Mouse (Mus musculus) G1E (cell line): ENCODE measurements around the gene Hdac8. TPM values are rescaled to one million over a fixed set of nuclear protein-coding genes. Genes with fewer than 3 reads are reported as not detected.
A peak's percentile ranks its signal among the peaks of the same experiment; 100 is the strongest.

ENCODE experiments used
- ATAC-seq: 2 replicates; pipeline ENCODE4 v1.8.0; 2016; ENCODE audit warnings: mild to moderate bottlenecking; ENCODE audit not compliant: insufficient number of reproducible peaks, poor library complexity, low FRiP score, severe bottlenecking; ENCODE audit errors: extremely low read depth
- DNase-seq: peaks from one replicate; pipeline ENCODE4 v3.0.0; 2012; ENCODE audit warnings: low spot score
- H3K27me3 ChIP-seq: 2 replicates; pipeline ENCODE4 v1.6.1; 2012; ENCODE audit warnings: mild to moderate bottlenecking, low read length, inconsistent platforms; ENCODE audit not compliant: insufficient read depth
- H3K36me3 ChIP-seq: replicated peaks from 2 replicates; pipeline ENCODE3; 2012; ENCODE audit warnings: mild to moderate bottlenecking, inconsistent platforms
- H3K4me1 ChIP-seq: 2 replicates; pipeline ENCODE4 v1.6.1; 2012; ENCODE audit warnings: low read depth, low read length, inconsistent platforms, mixed read lengths; ENCODE audit not compliant: insufficient read depth
- H3K4me3 ChIP-seq: 2 replicates; pipeline ENCODE4 v1.5.1; 2012; ENCODE audit warnings: low read depth, mild to moderate bottlenecking, inconsistent platforms, low read length, moderate library complexity, mixed read lengths
- H3K9me3 ChIP-seq: replicated peaks from 2 replicates; pipeline ENCODE4 v1.6.1; 2012; ENCODE audit warnings: inconsistent platforms
- CTCF ChIP-seq: IDR thresholded peaks from 2 replicates; pipeline ENCODE4 v1.5.1; 2012; ENCODE audit warnings: low read depth, low read length, inconsistent platforms, mixed read lengths
- GATA1 ChIP-seq: IDR thresholded peaks from 2 replicates; pipeline ENCODE4 v1.6.1; 2012; ENCODE audit warnings: borderline replicate concordance, low read length, inconsistent platforms, mixed read lengths
- GATA2 ChIP-seq: IDR thresholded peaks from 2 replicates; pipeline ENCODE4 v1.6.1; 2012; ENCODE audit warnings: low read depth, low read length, inconsistent platforms, borderline replicate concordance
- POLR2AphosphoS5 ChIP-seq: IDR thresholded peaks from 2 replicates; pipeline ENCODE4 v1.6.1; 2012; ENCODE audit warnings: low read depth, low read length, inconsistent platforms; ENCODE audit not compliant: insufficient replicate concordance
- TAL1 ChIP-seq: conservative IDR thresholded peaks from 2 replicates; pipeline ENCODE4 v1.6.1; 2012; ENCODE audit warnings: low read depth, low read length, inconsistent platforms, mixed read lengths
- polyA plus RNA-seq: library from polyadenylated mRNA; stranded (reverse); fragments of >175 nt; gene quantifications from 2 replicates; pipeline ENCODE4 v1.2.3, GENCODE M21; 2012
- total RNA-seq, 2 experiments: library from RNA; stranded (forward) in 1 of 2; stranded (reverse) in 1 of 2; fragments of 200-1000 nt in 1 of 2; fragments of >200 nt in 1 of 2; fragmentation: Nextera tagmentation in 1 of 2; gene quantifications; 2 replicates each; pipeline ENCODE4 v1.2.3; 2014 to 2017

The Hdac8 gene
- total and polyA plus RNA-seq, 3 experiments: 7.5 to 17.6 (median 13.3) TPM

GRCm38 (mm10) chrX:102478965-102479364 lies 26.2 kb downstream of the Hdac8 start:
- peaks cover 31% of the 10 kb centered on the region for H3K36me3 ChIP-seq
- H3K9me3 ChIP-seq: no peaks in the 10 kb centered on the region
- TF ChIP-seq TAL1: no peak
- 0 out of 2 replicates have a peak, but pooled peaks have one; percentile 24 for TF ChIP-seq CTCF
- no peaks in the 10 kb centered on the region for H3K4me1 ChIP-seq
- ATAC-seq (no peak), DNase-seq (no peak)
- no peaks in the 10 kb centered on the region for H3K27me3 ChIP-seq
- no peak overlapping the region for H3K4me3 ChIP-seq

GRCm38 (mm10) chrX:102478481-102478880 lies 26.7 kb downstream of the Hdac8 start:
- Histone ChIP-seq H3K27me3 (no peaks in the 10 kb centered on the region), H3K4me1 (no peaks in the 10 kb centered on the region), H3K9me3 (no peaks in the 10 kb centered on the region), H3K36me3 (peaks cover 30% of the 10 kb centered on the region), H3K4me3 (no peak overlapping the region)
- TF ChIP-seq TAL1: no peak
- no peak for TF ChIP-seq POLR2AphosphoS5
- no peak for TF ChIP-seq CTCF
- no peak for TF ChIP-seq GATA2
- TF ChIP-seq GATA1: no peak
- ATAC-seq: no peak
- no peak for DNase-seq

- H3K9me3 ChIP-seq: no peaks in the 10 kb centered on the region
- no peak for DNase-seq
- H3K4me3 ChIP-seq: no peak overlapping the region
- no peak for ATAC-seq
- H3K27me3 ChIP-seq: no peaks in the 10 kb centered on the region
- no peaks in the 10 kb centered on the region for H3K4me1 ChIP-seq
- H3K36me3 ChIP-seq: peaks cover 20% of the 10 kb centered on the region
- TF ChIP-seq TAL1 (no peak), GATA2 (no peak), POLR2AphosphoS5 (no peak), CTCF (peak; percentile 29; the same call in 1 of the 2 replicates), GATA1 (no peak)
Measured at GRCm38 (mm10) chrX:102476784-102477183, 28.4 kb downstream of the Hdac8 start.

- no peaks in the 10 kb centered on the region for H3K27me3 ChIP-seq
- DNase-seq: no peak
- no peaks in the 10 kb centered on the region for H3K4me1 ChIP-seq
- H3K36me3 ChIP-seq: peaks cover 16% of the 10 kb centered on the region
- H3K9me3 ChIP-seq: no peaks in the 10 kb centered on the region
- ATAC-seq: no peak
- H3K4me3 ChIP-seq: no peak overlapping the region
- TF ChIP-seq GATA1 (no peak), POLR2AphosphoS5 (no peak), GATA2 (no peak), TAL1 (no peak), CTCF (no peak)
Measured at GRCm38 (mm10) chrX:102475555-102475954, 29.6 kb downstream of the Hdac8 start.

- Histone ChIP-seq H3K36me3 (peaks cover 2% of the 10 kb centered on the region), H3K27me3 (no peaks in the 10 kb centered on the region), H3K4me1 (no peaks in the 10 kb centered on the region), H3K4me3 (no peak overlapping the region), H3K9me3 (no peaks in the 10 kb centered on the region)
- DNase-seq (no peak), ATAC-seq (no peak)
- TF ChIP-seq TAL1: no peak
- TF ChIP-seq POLR2AphosphoS5: no peak
- TF ChIP-seq GATA2: no peak
- TF ChIP-seq CTCF: no peak
- no peak for TF ChIP-seq GATA1
Measured at GRCm38 (mm10) chrX:102418343-102419127, 86.6 kb downstream of the Hdac8 start.

- Histone ChIP-seq H3K4me3 (no peak overlapping the region), H3K9me3 (no peaks in the 10 kb centered on the region), H3K27me3 (no peaks in the 10 kb centered on the region), H3K4me1 (no peaks in the 10 kb centered on the region), H3K36me3 (peaks cover 2% of the 10 kb centered on the region)
- no peak for TF ChIP-seq CTCF
- TF ChIP-seq GATA1: no peak
- TF ChIP-seq GATA2: no peak
- no peak for TF ChIP-seq POLR2AphosphoS5
- TF ChIP-seq TAL1: no peak
- DNase-seq: no peak
- ATAC-seq: no peak
Measured at GRCm38 (mm10) chrX:102416972-102417371, 88.2 kb downstream of the Hdac8 start.
